Mouse (Mus musculus) lung, postnatal 0 days (tissue): ENCODE measurements around the gene Macf1. TPM values are rescaled to one million over a fixed set of nuclear protein-coding genes. Genes with fewer than 3 reads are reported as not detected.

ENCODE experiments used
- ATAC-seq: fragments of 200-750 bp; cut with Nextera tagmentation; 2 replicates; pipeline ENCODE4 v1.8.0; 2017; ENCODE audit warnings: moderate library complexity
- DNase-seq: peaks from one replicate; pipeline ENCODE4 v3.0.0-alpha.2; 2016; ENCODE audit warnings: low spot score
- H3K27ac ChIP-seq: fragments of 300-500 bp; sonication (generic); 2 replicates; pipeline ENCODE4 v1.5.1; 2014; ENCODE audit warnings: antibody characterized with exemption, mild to moderate bottlenecking, low read length, mixed read lengths
- H3K27me3 ChIP-seq: fragments of 300-500 bp; sonication (generic); replicated peaks from 2 replicates; pipeline ENCODE4 v1.6.1; 2014; ENCODE audit warnings: low read length, mixed read lengths; ENCODE audit not compliant: insufficient read depth
- H3K36me3 ChIP-seq: fragments of 300-500 bp; sonication (generic); 2 replicates; pipeline ENCODE4 v1.6.1; 2014; ENCODE audit warnings: low read length, mixed read lengths; ENCODE audit not compliant: insufficient read depth
- H3K4me1 ChIP-seq: fragments of 300-500 bp; sonication (generic); 2 replicates; pipeline ENCODE4 v1.6.1; 2014; ENCODE audit warnings: antibody characterized with exemption, low read depth, low read length, mixed read lengths; ENCODE audit not compliant: insufficient read depth
- H3K4me2 ChIP-seq: fragments of 300-500 bp; sonication (generic); replicated peaks from 2 replicates; pipeline ENCODE4 v1.6.1; 2014; ENCODE audit warnings: low read depth, mild to moderate bottlenecking, low read length, moderate library complexity, mixed read lengths
- H3K4me3 ChIP-seq: fragments of 300-500 bp; sonication (generic); 2 replicates; pipeline ENCODE4 v1.5.1; 2014; ENCODE audit warnings: low read depth, low read length
- H3K9ac ChIP-seq: fragments of 300-500 bp; sonication (generic); replicated peaks from 2 replicates; pipeline ENCODE4 v1.6.1; 2014; ENCODE audit warnings: low read depth, mild to moderate bottlenecking
- H3K9me3 ChIP-seq: fragments of 300-500 bp; sonication (generic); 2 replicates; pipeline ENCODE4 v1.6.1; 2016; ENCODE audit warnings: low read length, mixed read lengths
- CTCF ChIP-seq: IDR thresholded peaks from 2 replicates; pipeline ENCODE4 v1.5.1; 2016; ENCODE audit warnings: antibody characterized with exemption, mild to moderate bottlenecking
- EP300 ChIP-seq: IDR thresholded peaks from 2 replicates; pipeline ENCODE4 v1.6.1; 2016; ENCODE audit warnings: antibody characterized with exemption, mild to moderate bottlenecking, control low read depth
- WGBS: fragments of 180-500 bp; shearing (Covaris S2); extraction: QIAGEN DNeasy Blood & Tissue Kit; methylation state at CpG from one replicate; pipeline ENCODE4 v1.1.7; 2014; 5-methylcytosine and 5-hydroxymethylcytosine counted together
- polyA plus RNA-seq: library from polyadenylated mRNA; unstranded; fragments of >200 nt; fragmentation: Nextera tagmentation; extraction: Ambion mirVana; gene quantifications from 2 replicates; pipeline ENCODE4 v1.2.1, GENCODE M21; 2015

The Macf1 gene
- polyA plus RNA-seq, 1 experiment from 2014 or later, result 181 TPM

DNA sequence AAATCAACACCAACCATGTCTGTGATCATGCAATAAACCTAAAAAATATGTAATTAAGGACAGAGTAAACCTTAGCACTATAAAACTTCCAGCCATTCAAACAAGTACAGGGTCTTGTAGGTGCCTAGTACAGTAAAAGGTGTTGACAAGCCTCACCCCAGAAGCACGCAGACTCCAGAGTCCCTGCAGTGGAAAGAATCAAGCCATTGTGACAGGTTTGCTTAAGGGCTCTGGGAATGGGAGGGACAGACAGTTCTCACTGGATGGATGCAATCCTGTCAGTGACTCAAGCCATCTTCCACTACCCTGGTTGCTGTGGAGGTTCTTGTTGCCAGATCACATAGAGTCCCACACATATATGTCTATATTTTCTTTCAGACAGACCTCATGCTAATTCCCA, 78.9 kb downstream of the Macf1 start:
- H3K9me3 ChIP-seq, result no peaks in the 10 kb centered on the region
- ATAC-seq (0 out of 2 replicates have a peak, but pooled peaks have one; percentile 13), DNase-seq (no peak)
- H3K36me3 ChIP-seq, result peaks cover 4% of the 10 kb centered on the region; the same call in 1 of the 2 replicates
- H3K27ac ChIP-seq, result no peak overlapping the region
- H3K9ac ChIP-seq, result 0 out of 2 replicates have a peak overlapping the region, but pooled peaks have one; percentile 3
- TF ChIP-seq EP300 (no peak), CTCF (no peak)
- peak overlapping the region; percentile 34 for H3K4me2 ChIP-seq
- H3K27me3 ChIP-seq, result no peaks in the 10 kb centered on the region
- H3K4me1 ChIP-seq, result peaks cover under 1% of the 10 kb centered on the region; the same call in 1 of the 2 replicates
- 57% methylated on average over 1 of the region's 1 CpGs for WGBS
- H3K4me3 ChIP-seq, result no peak overlapping the region

GRCm38 (mm10) chr4:123602700-123603261, 81.4 kb downstream of the Macf1 start:
- no peaks in the 10 kb centered on the region for H3K27me3 ChIP-seq
- 0 out of 2 replicates have a peak overlapping the region, but pooled peaks have one; percentile 6 for H3K27ac ChIP-seq
- peaks cover 4% of the 10 kb centered on the region; the same call in 1 of the 2 replicates for H3K36me3 ChIP-seq
- no peak overlapping the region for H3K9ac ChIP-seq
- TF ChIP-seq EP300 (no peak), CTCF (no peak)
- no peaks in the 10 kb centered on the region for H3K9me3 ChIP-seq
- DNase-seq (no peak), ATAC-seq (no peak)
- H3K4me2 ChIP-seq, result peak overlapping the region; percentile 29
- 73% methylated on average over 2 of the region's 2 CpGs for WGBS
- H3K4me3 ChIP-seq, result no peak overlapping the region
- peaks cover 6% of the 10 kb centered on the region; the same call in 1 of the 2 replicates for H3K4me1 ChIP-seq

- no peak for ATAC-seq
- H3K27me3 ChIP-seq, result no peaks in the 10 kb centered on the region
- WGBS, result 58% methylated on average over 1 of the region's 1 CpGs
- peaks cover 6% of the 10 kb centered on the region; the same call in 1 of the 2 replicates for H3K4me1 ChIP-seq
- H3K9ac ChIP-seq, result no peak overlapping the region
- peaks cover 4% of the 10 kb centered on the region; the same call in 1 of the 2 replicates for H3K36me3 ChIP-seq
- no peak overlapping the region; the same call in 1 of the 2 replicates for H3K4me2 ChIP-seq
- TF ChIP-seq CTCF (no peak), EP300 (no peak)
- H3K9me3 ChIP-seq, result no peaks in the 10 kb centered on the region
- H3K27ac ChIP-seq, result no peak overlapping the region
- no peak for DNase-seq
- no peak overlapping the region for H3K4me3 ChIP-seq
Measured at GRCm38 (mm10) chr4:123601036-123601435, 83.1 kb downstream of the Macf1 start.

DNA sequence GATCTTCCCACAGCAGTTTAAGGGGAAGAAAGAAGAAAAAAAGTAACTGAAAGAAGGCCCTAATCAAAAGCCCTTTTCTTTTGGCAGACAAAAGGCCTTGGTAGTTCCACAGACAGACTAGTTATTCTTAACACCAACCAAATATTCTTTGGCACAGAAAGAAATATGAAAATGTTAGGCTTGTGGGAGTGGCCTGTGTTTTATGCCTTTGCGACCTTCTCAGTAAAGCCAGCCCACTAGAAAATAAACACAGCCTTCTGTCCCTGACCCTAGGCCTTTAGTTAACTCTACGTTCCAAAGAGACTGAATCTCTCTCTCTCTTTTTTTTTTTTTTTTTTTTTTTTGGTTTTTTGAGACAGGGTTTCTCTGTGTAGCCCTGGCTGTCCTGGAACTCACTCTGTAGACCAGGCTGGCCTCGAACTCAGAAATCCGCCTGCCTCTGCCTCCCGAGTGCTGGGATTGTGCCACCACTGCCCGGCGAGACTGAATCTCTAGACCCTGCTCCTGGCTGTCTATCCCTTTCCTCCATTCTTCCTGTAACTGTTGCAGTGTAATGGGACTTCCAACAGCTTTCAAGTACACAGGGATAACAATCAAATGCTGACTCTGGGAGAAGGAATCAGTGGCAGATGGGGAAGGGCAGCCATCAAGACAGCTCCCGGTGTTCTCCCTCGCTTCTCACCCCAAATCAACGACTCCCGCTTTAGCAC, 85.5 kb downstream of the Macf1 start:
- H3K36me3 ChIP-seq, result peaks cover 4% of the 10 kb centered on the region; the same call in 1 of the 2 replicates
- no peak overlapping the region for H3K9ac ChIP-seq
- ATAC-seq (no peak), DNase-seq (no peak)
- WGBS, result 41% methylated on average over 11 of the region's 11 CpGs
- H3K4me3 ChIP-seq, result no peak overlapping the region
- no peaks in the 10 kb centered on the region for H3K27me3 ChIP-seq
- no peak for TF ChIP-seq EP300
- no peak for TF ChIP-seq CTCF
- peak overlapping the region; percentile 27 for H3K4me2 ChIP-seq
- H3K9me3 ChIP-seq, result no peaks in the 10 kb centered on the region
- peaks cover 17% of the 10 kb centered on the region; the same call in 1 of the 2 replicates for H3K4me1 ChIP-seq
- peak overlapping the region; percentile 59 for H3K27ac ChIP-seq

- H3K27ac ChIP-seq, result peak overlapping the region; percentile 76
- peaks cover 16% of the 10 kb centered on the region; the same call in 1 of the 2 replicates for H3K4me1 ChIP-seq
- H3K4me2 ChIP-seq, result peak overlapping the region; percentile 29
- ATAC-seq (no peak), DNase-seq (no peak)
- H3K36me3 ChIP-seq, result no peaks in the 10 kb centered on the region
- H3K9me3 ChIP-seq, result no peaks in the 10 kb centered on the region
- WGBS, result 39% methylated on average over 5 of the region's 5 CpGs
- H3K4me3 ChIP-seq, result no peak overlapping the region
- H3K9ac ChIP-seq, result no peak overlapping the region
- TF ChIP-seq CTCF (no peak), EP300 (no peak)
- no peaks in the 10 kb centered on the region for H3K27me3 ChIP-seq
Measured at GRCm38 (mm10) chr4:123594381-123594806, 89.8 kb downstream of the Macf1 start.

- H3K4me1 ChIP-seq, result peaks cover 16% of the 10 kb centered on the region; the same call in 1 of the 2 replicates
- no peaks in the 10 kb centered on the region for H3K27me3 ChIP-seq
- H3K4me3 ChIP-seq, result no peak overlapping the region
- peak overlapping the region; percentile 76 for H3K27ac ChIP-seq
- DNase-seq, result peak; percentile 89
- H3K36me3 ChIP-seq, result no peaks in the 10 kb centered on the region
- peak; percentile 67 for ATAC-seq
- no peak for TF ChIP-seq CTCF
- TF ChIP-seq EP300, result peak; percentile 69
- WGBS, result 25% methylated on average over 3 of the region's 3 CpGs
- no peaks in the 10 kb centered on the region for H3K9me3 ChIP-seq
- H3K4me2 ChIP-seq, result no peak overlapping the region
- H3K9ac ChIP-seq, result no peak overlapping the region
Measured at GRCm38 (mm10) chr4:123593664-123594063, 90.5 kb downstream of the Macf1 start.
